Mouse (Mus musculus) lung, adult 2 months (tissue): ENCODE measurements around the gene Ccl12.

Experiments
- CTCF ChIP-seq: fragments of 200-500 bp; IDR thresholded peaks from 2 replicates; pipeline ENCODE4 v1.5.1; 2011; ENCODE audit warnings: mild to moderate bottlenecking, low read length, control low read depth; ENCODE audit not compliant: insufficient read depth
- POLR2A ChIP-seq: fragments of 200-500 bp; IDR thresholded peaks from 2 replicates; pipeline ENCODE4 v1.6.1; 2011; ENCODE audit warnings: low read depth, mild to moderate bottlenecking, control low read depth, low read length, borderline replicate concordance; ENCODE audit errors: extremely low read depth

DNA sequence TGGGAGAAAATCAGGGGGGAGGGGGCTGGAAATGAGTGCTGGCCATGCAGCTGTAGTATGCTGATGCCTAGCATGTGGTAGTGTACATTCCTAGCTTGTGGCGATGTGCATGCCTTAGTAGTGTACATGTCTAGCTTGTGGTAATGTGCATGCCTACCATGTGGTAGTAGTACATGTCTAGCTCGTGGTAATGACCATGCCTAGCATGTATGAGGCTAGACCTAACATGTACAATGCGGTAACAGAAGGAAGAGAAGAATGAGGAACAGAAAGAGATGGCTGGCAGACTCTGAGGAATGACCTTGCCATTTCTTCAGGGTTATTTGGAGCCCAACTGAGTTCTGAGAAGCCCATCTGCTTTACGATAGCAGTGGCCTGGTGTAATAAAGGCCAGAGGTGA is 558 bp upstream of the Ccl12 start:
- TF ChIP-seq POLR2A, result no peak
- no peak for TF ChIP-seq CTCF
